Mouse (Mus musculus): ENCODE data around the gene Myo16.
A peak's percentile ranks its signal among the peaks of the same experiment; 100 is the strongest.

The Myo16 gene

DNA sequence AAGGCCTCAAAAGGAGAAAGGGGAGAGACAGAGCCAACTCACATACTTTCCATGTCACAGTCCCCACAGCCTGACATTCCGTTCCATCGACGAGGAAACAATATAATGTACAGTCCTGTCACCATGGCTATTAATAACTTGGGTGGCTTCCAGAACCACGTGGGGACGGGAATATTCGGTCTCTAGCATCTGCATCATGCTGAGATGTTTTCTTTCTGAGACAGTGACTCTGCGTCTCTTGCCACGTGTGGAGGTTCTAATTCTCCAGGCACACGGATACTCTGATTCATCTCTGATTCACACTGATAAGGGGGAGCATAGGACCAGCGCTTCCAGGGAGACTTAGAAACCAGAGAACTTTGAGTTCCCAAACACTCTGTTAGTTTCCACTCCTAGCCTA is 492.8 kb downstream of the Myo16 start:
- peak; percentile 61 for DNase-seq (ENCODE audit: extremely low read depth, insufficient read length, low spot score)

GRCm38 (mm10) chr8:10651546-10652315 is 498.0 kb downstream of the Myo16 start:
- DNase-seq (ENCODE audit: extremely low read depth, insufficient read length, low spot score): no peak

DNA sequence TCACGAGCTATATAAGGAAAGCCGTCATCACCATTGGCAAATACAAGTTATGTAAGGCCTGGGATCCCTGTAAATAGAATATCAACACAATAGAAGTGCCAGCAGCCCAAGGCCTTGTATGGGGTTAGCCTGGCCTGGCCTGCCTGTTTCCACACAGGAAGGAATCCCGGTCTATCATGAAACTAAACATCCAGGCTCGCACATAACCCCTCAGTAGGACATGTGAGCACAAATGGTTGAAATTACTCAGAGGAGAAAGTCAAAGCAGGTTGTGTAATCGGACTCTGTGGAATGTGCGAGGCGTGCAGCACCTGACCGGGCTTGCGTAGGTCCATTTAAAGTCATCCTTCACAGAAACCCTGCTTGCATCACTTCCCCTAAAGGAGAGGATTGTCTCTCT is 499.6 kb downstream of the Myo16 start:
- DNase-seq (ENCODE audit: extremely low read depth, insufficient read length, low spot score): no peak

- peak; percentile 44 for DNase-seq (ENCODE audit: extremely low read depth, insufficient read length, low spot score)
Measured at GRCm38 (mm10) chr8:10654922-10655518, 501.3 kb downstream of the Myo16 start.

- no peak for DNase-seq (ENCODE audit: extremely low read depth, insufficient read length, low spot score)
Measured at GRCm38 (mm10) chr8:10663770-10664470, 510.2 kb downstream of the Myo16 start.

- DNase-seq (ENCODE audit: extremely low read depth, insufficient read length, low spot score): peak; percentile 88
Measured at GRCm38 (mm10) chr8:10664861-10665543, 511.3 kb downstream of the Myo16 start.

DNA sequence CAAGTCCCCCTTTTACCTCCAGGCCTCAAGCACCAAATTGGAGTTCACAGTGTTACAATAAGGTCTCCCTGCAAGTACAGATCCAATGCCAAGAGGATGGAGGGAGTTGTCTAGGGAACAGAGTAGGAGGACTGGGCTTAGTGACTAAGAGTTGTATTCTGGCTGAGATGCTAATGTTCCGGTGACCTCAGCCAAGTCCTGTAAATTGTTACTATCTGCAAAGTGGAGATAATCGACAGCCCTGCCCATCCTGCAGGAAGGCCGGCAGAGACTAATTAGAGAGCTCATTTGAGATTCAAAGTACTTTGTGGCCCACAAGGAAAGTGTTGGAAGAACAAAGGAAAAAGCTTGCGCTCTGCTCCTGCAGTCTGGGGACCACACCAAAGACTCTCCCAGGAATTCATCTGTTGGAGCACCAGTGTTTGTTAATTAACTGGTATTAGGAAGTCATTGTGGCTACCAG is 512.1 kb downstream of the Myo16 start:
- no peak for DNase-seq (ENCODE audit: extremely low read depth, insufficient read length, low spot score)

GRCm38 (mm10) chr8:10671862-10672548 is 518.3 kb downstream of the Myo16 start:
- DNase-seq (ENCODE audit: extremely low read depth, insufficient read length, low spot score): peak; percentile 41

GRCm38 (mm10) chr8:10677840-10678410 is 524.2 kb downstream of the Myo16 start:
- no peak for DNase-seq (ENCODE audit: extremely low read depth, insufficient read length, low spot score)

- no peak for DNase-seq (ENCODE audit: extremely low read depth, insufficient read length, low spot score)
Measured at GRCm38 (mm10) chr8:10681926-10682325, 528.2 kb downstream of the Myo16 start.

- peak; percentile 26 for DNase-seq (ENCODE audit: extremely low read depth, insufficient read length, low spot score)
Measured at GRCm38 (mm10) chr8:10683088-10683487, 529.4 kb downstream of the Myo16 start.
